Mouse (Mus musculus) forebrain, embryonic 14.5 days (tissue): ENCODE results near the gene Mapkapk5. TPM values are rescaled to one million over a fixed set of nuclear protein-coding genes. Genes with fewer than 3 reads are reported as not detected.

Experiments
- ATAC-seq: fragments of 200-750 bp; cut with Nextera tagmentation; 2 replicates; pipeline ENCODE4 v1.8.0; 2017; ENCODE audit warnings: mild to moderate bottlenecking, moderate library complexity
- DNase-seq: peaks from one replicate; pipeline ENCODE4 v3.0.0-alpha.2; 2015; ENCODE audit warnings: low spot score
- H3K27ac ChIP-seq: fragments of 300-500 bp; sonication (generic); 2 replicates; pipeline ENCODE4 v1.5.1; 2014; ENCODE audit warnings: low read depth, mild to moderate bottlenecking, control low read depth, low read length, moderate library complexity
- H3K27me3 ChIP-seq: fragments of 300-500 bp; sonication (generic); replicated peaks from 2 replicates; pipeline ENCODE4 v1.6.1; 2014; ENCODE audit warnings: low read length, control low read depth, mixed read lengths; ENCODE audit not compliant: control insufficient read depth, insufficient read depth
- H3K36me3 ChIP-seq: fragments of 300-500 bp; sonication (generic); 2 replicates; pipeline ENCODE4 v1.6.1; 2014; ENCODE audit warnings: low read length, control low read depth; ENCODE audit not compliant: control insufficient read depth, insufficient read depth
- H3K4me1 ChIP-seq: fragments of 300-500 bp; sonication (generic); 2 replicates; pipeline ENCODE4 v1.6.1; 2014; ENCODE audit warnings: antibody characterized with exemption, low read length, control low read depth; ENCODE audit not compliant: control insufficient read depth, insufficient read depth
- H3K4me2 ChIP-seq: fragments of 300-500 bp; sonication (generic); 2 replicates; pipeline ENCODE4 v1.6.1; 2014; ENCODE audit warnings: mild to moderate bottlenecking, control low read depth, low read length
- H3K4me3 ChIP-seq: fragments of 300-500 bp; sonication (generic); 2 replicates; pipeline ENCODE4 v1.5.1; 2014; ENCODE audit warnings: low read depth, low read length, control low read depth
- H3K9ac ChIP-seq: fragments of 300-500 bp; sonication (generic); 2 replicates; pipeline ENCODE4 v1.6.1; 2014; ENCODE audit warnings: mild to moderate bottlenecking, low read length, control low read depth, moderate library complexity
- H3K9me3 ChIP-seq: fragments of 300-500 bp; sonication (generic); replicated peaks from 2 replicates; pipeline ENCODE4 v1.6.1; 2016; ENCODE audit warnings: low read length, control low read depth, mixed read lengths; ENCODE audit not compliant: control insufficient read depth
- WGBS: fragments of 180-500 bp; shearing (Covaris S2); extraction: QIAGEN DNeasy Blood & Tissue Kit; methylation state at CpG from one replicate; pipeline ENCODE4 v1.1.7; 2014; 5-methylcytosine and 5-hydroxymethylcytosine counted together
- polyA plus RNA-seq: library from polyadenylated mRNA; unstranded; fragments of >200 nt; fragmentation: Nextera tagmentation; extraction: Ambion mirVana; gene quantifications from 2 replicates; pipeline ENCODE4 v1.2.1, GENCODE M21; 2014

The Mapkapk5 gene
- 55.8 and 64.0 TPM in 2 replicates for polyA plus RNA-seq

GRCm38 (mm10) chr5:121545793-121546529, at the start of gene Mapkapk5:
Gene Mapkapk5, minus strand, starts transcription at chr5:121545905.
- no peaks in the 10 kb centered on the region for H3K27me3 ChIP-seq
- no peaks in the 10 kb centered on the region for H3K9me3 ChIP-seq
- peak within 1 kb of the TSS; percentile 95 for H3K4me2 ChIP-seq
- DNase-seq (peak; percentile 98), ATAC-seq (peak; percentile 98)
- H3K4me1 ChIP-seq, result peaks cover 15% of the 10 kb centered on the region
- H3K4me3 ChIP-seq, result peak within 1 kb of the TSS; percentile 96
- H3K27ac ChIP-seq, result peak within 1 kb of the TSS; percentile 96
- H3K9ac ChIP-seq, result peak within 1 kb of the TSS; percentile 97
- no peaks in the 10 kb centered on the region for H3K36me3 ChIP-seq
- 3% methylated on average over 55 of the region's 55 CpGs for WGBS

DNA sequence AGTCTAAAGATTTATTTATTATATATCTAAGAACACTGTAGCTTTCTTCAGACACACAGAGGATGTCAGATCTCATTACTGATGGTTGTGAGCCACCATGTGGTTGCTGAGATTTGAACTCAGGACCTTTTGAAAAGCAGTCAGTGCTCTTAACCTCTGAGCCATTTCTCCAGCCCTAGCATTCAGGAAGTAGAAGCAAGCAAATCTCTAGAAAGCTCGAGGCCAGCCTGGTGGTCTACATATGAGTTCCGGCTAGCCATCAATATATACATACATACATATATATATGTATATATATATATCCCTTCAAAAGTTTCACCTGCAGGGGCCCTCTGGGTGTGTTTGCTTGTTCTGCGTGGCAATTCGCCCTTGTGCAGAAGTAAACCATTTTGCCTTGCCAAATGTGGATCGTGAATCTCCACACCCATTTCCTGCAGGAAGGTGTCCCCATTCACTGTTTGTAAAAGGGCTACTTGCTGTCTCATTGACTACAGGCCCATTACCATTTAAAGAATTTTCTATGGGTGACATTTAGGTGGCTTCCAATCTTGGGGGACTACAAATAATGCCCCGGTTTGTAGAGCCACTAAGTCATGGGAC, 49.1 kb upstream of the Mapkapk5 start:
- DNase-seq (no peak), ATAC-seq (no peak)
- H3K36me3 ChIP-seq, result no peaks in the 10 kb centered on the region
- H3K9ac ChIP-seq, result no peak overlapping the region
- no peaks in the 10 kb centered on the region for H3K27me3 ChIP-seq
- H3K4me2 ChIP-seq, result no peak overlapping the region; the same call in 1 of the 2 replicates
- H3K27ac ChIP-seq, result no peak overlapping the region
- peaks cover 8% of the 10 kb centered on the region for H3K4me1 ChIP-seq
- H3K9me3 ChIP-seq, result no peaks in the 10 kb centered on the region
- 82% methylated on average over 6 of the region's 6 CpGs for WGBS
- H3K4me3 ChIP-seq, result no peak overlapping the region

DNA sequence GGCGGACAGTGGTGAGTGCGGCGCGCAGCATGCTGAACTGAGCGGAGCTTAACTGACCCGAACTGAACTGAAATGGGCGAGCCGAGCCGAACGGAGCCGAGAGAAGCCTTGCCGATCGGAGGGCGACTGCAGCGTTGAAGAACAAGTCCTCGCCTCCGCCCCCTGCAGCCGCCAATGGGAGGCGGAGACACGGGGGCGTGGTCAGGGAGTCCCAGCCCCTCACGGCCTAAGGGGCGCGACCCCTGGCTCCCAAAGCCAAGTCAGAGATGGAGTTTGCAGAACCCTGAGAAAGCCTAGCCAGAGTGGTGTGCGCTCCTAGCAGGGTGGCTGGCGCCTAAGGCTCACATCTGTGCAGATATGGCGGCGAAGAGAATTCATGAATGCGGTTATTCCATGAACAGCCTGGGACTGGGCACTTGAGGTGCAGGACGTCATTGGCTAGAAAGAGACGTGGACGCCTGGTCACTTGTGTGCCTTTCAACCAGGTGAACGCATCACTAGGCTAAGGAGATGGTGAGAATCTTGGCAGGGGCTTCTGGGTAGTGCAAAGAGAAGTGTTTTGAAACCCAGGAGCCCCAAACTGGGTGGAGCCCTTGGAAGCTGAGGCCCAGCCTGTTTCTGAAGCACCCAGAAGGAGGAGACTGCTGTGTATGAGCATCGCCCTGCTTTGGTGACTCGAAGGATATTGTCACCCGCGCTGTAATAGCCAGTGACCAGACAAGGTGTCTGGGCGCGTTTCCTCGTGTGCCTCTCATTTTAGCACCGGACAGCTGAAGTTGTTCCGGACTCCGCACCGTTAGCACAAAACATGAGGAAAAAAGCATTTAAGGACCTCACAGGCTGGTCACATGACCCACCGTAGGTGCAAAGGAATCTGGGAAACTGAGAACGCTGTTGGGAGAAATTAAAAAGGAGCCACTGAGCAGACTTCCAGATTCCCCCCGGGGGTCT, 48.0 kb upstream of the Mapkapk5 start, which contains the start of gene Aldh2:
Aldh2 (minus strand) TSS at position 374 of the 951 bp plus-strand sequence.
- WGBS, result 2% methylated on average over 47 of the region's 47 CpGs
- Histone ChIP-seq H3K9ac (peak within 1 kb of the TSS; percentile 74), H3K27me3 (no peaks in the 10 kb centered on the region), H3K9me3 (no peaks in the 10 kb centered on the region), H3K36me3 (no peaks in the 10 kb centered on the region), H3K4me1 (peaks cover 8% of the 10 kb centered on the region), H3K27ac (peak within 1 kb of the TSS; percentile 56), H3K4me3 (peak within 1 kb of the TSS; percentile 70), H3K4me2 (peak within 1 kb of the TSS; percentile 93)
- ATAC-seq (peak; percentile 87), DNase-seq (peak; percentile 84)

GRCm38 (mm10) chr5:121592816-121593407, 47.2 kb upstream of the Mapkapk5 start:
- no peaks in the 10 kb centered on the region for H3K27me3 ChIP-seq
- no peaks in the 10 kb centered on the region for H3K9me3 ChIP-seq
- no peaks in the 10 kb centered on the region for H3K36me3 ChIP-seq
- DNase-seq, result no peak
- WGBS, result 4% methylated on average over 30 of the region's 33 CpGs
- H3K9ac ChIP-seq, result peak overlapping the region; percentile 74
- H3K4me3 ChIP-seq, result peak overlapping the region; percentile 70
- H3K4me2 ChIP-seq, result peak overlapping the region; percentile 93
- peak; percentile 54 for ATAC-seq
- H3K4me1 ChIP-seq, result peaks cover 8% of the 10 kb centered on the region
- no peak overlapping the region for H3K27ac ChIP-seq

DNA sequence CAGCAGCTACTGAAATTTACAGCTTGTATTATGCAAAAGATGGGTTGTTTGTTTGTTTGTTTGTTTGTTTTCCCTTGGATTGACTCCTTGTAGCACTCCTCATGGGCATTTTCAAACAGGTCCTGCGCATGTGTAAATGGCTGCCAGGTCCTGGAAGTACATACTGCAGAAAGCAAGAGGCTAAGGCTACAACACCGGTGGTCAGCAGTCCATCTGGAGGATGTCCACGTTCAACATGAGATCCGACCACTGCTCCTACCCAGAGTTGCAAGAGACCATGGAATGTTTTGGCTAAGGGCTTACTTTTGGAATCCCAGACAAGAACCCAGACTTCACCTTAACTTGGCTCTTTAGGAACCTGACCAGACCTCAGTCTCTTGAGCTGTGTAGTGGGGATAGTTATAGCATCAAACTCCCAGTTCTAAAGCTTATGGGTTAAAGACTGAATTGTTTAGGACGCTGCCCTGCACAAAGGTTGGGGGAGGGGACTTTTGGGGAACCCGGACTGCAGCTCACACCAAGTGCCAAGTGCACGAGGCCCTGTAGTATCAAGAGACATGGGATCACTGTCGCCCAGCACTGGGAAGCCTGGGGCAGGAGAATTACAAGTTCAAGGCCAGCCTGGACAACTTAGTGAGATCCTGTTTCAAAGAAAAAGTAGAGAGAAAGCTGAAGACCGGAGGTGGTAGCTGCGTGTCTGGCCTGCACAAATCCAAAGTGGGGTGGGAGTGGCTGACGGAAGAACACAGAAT, 46.5 kb upstream of the Mapkapk5 start:
- Histone ChIP-seq H3K4me2 (peak overlapping the region; percentile 93), H3K27ac (no peak overlapping the region), H3K36me3 (no peaks in the 10 kb centered on the region), H3K27me3 (no peaks in the 10 kb centered on the region), H3K9me3 (no peaks in the 10 kb centered on the region), H3K9ac (no peak overlapping the region; the same call in 1 of the 2 replicates), H3K4me3 (peak overlapping the region; percentile 70; the same call in 1 of the 2 replicates), H3K4me1 (peaks cover 8% of the 10 kb centered on the region)
- DNase-seq (no peak), ATAC-seq (no peak)
- WGBS, result 61% methylated on average over 11 of the region's 11 CpGs

GRCm38 (mm10) chr5:121591417-121592063, 45.8 kb upstream of the Mapkapk5 start:
- ATAC-seq (no peak), DNase-seq (no peak)
- no peak overlapping the region for H3K4me2 ChIP-seq
- H3K9me3 ChIP-seq, result no peaks in the 10 kb centered on the region
- no peak overlapping the region for H3K9ac ChIP-seq
- H3K4me1 ChIP-seq, result peaks cover 8% of the 10 kb centered on the region
- no peak overlapping the region for H3K27ac ChIP-seq
- H3K36me3 ChIP-seq, result no peaks in the 10 kb centered on the region
- no peaks in the 10 kb centered on the region for H3K27me3 ChIP-seq
- H3K4me3 ChIP-seq, result no peak overlapping the region
- WGBS, result 80% methylated on average over 11 of the region's 11 CpGs

DNA sequence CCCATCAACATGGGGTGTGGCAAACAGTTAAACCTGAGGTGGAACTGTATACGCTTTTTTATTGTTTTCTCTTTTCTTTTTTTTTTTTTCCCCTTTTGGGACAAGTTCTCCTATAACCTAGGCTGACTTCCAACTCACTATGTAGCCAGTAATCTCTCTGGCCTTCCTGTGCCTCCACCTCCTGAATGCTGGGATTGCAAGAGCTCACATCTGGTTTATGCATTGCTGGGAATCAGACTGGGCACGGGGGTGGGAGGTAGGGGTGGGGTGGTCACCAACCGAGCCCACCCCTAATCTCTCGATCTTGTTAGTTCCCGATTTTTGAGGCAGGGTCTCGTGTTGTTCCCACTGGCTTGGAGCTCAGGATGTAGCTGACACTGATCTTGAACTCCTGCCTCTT, 44.2 kb upstream of the Mapkapk5 start:
- DNase-seq, result no peak
- 88% methylated on average over 6 of the region's 6 CpGs for WGBS

More for the DNA sequence above, 44.2 kb upstream of the Mapkapk5 start:
- no peaks in the 10 kb centered on the region for H3K27me3 ChIP-seq
- no peak overlapping the region for H3K4me2 ChIP-seq
- H3K4me3 ChIP-seq, result no peak overlapping the region
- no peaks in the 10 kb centered on the region for H3K36me3 ChIP-seq
- no peak overlapping the region for H3K9ac ChIP-seq
- ATAC-seq, result no peak
- no peaks in the 10 kb centered on the region for H3K9me3 ChIP-seq
- no peak overlapping the region for H3K27ac ChIP-seq
- H3K4me1 ChIP-seq, result peaks cover 8% of the 10 kb centered on the region
